Mouse (Mus musculus) limb, embryonic 14.5 days (tissue): ENCODE data around the gene Qrich2. TPM values are rescaled to one million over a fixed set of nuclear protein-coding genes. Genes with fewer than 3 reads are reported as not detected.
"Not testable (repeated sequence)": the region's sequence is repeated elsewhere in the genome, so short reads cannot be mapped to it uniquely, and the experiment has no call there.

Experiments used
- ATAC-seq: fragments of 200-750 bp; cut with Nextera tagmentation; 2 replicates; pipeline ENCODE4 v1.8.0; 2017; ENCODE audit warnings: low read depth, moderate number of reproducible peaks, moderate TSS enrichment; ENCODE audit not compliant: low FRiP score
- DNase-seq: peaks from one replicate; pipeline ENCODE4 v3.0.0-alpha.2; 2015; ENCODE audit warnings: low spot score
- H3K27ac ChIP-seq: fragments of 300-500 bp; sonication (generic); replicated peaks from 2 replicates; pipeline ENCODE4 v1.5.1; 2014; ENCODE audit warnings: low read depth, mild to moderate bottlenecking, low read length, moderate library complexity, mixed read lengths
- H3K27me3 ChIP-seq: fragments of 300-500 bp; sonication (generic); 2 replicates; pipeline ENCODE4 v1.6.1; 2014; ENCODE audit warnings: low read length, mixed read lengths; ENCODE audit not compliant: control insufficient read depth, insufficient read depth
- H3K36me3 ChIP-seq: fragments of 300-500 bp; sonication (generic); 2 replicates; pipeline ENCODE4 v1.6.1; 2014; ENCODE audit warnings: mild to moderate bottlenecking, low read length, moderate library complexity, mixed read lengths; ENCODE audit not compliant: control insufficient read depth, insufficient read depth
- H3K4me1 ChIP-seq: fragments of 300-500 bp; sonication (generic); 2 replicates; pipeline ENCODE4 v1.6.1; 2014; ENCODE audit warnings: antibody characterized with exemption, low read length, mixed read lengths; ENCODE audit not compliant: control insufficient read depth, insufficient read depth
- H3K4me2 ChIP-seq: fragments of 300-500 bp; sonication (generic); replicated peaks from 2 replicates; pipeline ENCODE4 v1.6.1; 2014; ENCODE audit warnings: low read depth, mild to moderate bottlenecking, low read length, moderate library complexity; ENCODE audit not compliant: severe bottlenecking
- H3K4me3 ChIP-seq: fragments of 300-500 bp; sonication (generic); replicated peaks from 2 replicates; pipeline ENCODE4 v1.5.1; 2014; ENCODE audit warnings: low read length
- H3K9ac ChIP-seq: fragments of 300-500 bp; sonication (generic); 2 replicates; pipeline ENCODE4 v1.6.1; 2014; ENCODE audit warnings: mild to moderate bottlenecking, low read depth, low read length, moderate library complexity; ENCODE audit not compliant: severe bottlenecking
- H3K9me3 ChIP-seq: fragments of 300-500 bp; sonication (generic); 2 replicates; pipeline ENCODE4 v1.6.1; 2016; ENCODE audit warnings: low read length; ENCODE audit not compliant: control insufficient read depth
- POLR2A ChIP-seq: fragments of 200-500 bp; IDR thresholded peaks from 2 replicates; pipeline ENCODE4 v1.8.0; 2012; ENCODE audit warnings: inconsistent platforms, mild to moderate bottlenecking, moderate library complexity, borderline replicate concordance; ENCODE audit not compliant: insufficient read depth, insufficient read length; ENCODE audit errors: extremely low read depth
- WGBS: fragments of 180-500 bp; shearing (Covaris S2); extraction: QIAGEN DNeasy Blood & Tissue Kit; methylation state at CpG from one replicate; pipeline ENCODE4 v1.1.7; 2014; 5-methylcytosine and 5-hydroxymethylcytosine counted together
- polyA plus RNA-seq, 2 experiments: library from polyadenylated mRNA; depleted of rRNA in 1 of 2; stranded (reverse) in 1 of 2; unstranded in 1 of 2; fragments of >200 nt; fragmentation: Nextera tagmentation in 1 of 2; extraction: Ambion mirVana in 1 of 2; gene quantifications; 2 replicates each; pipeline versions ENCODE4 v1.2.1 to v1.2.3; 2012 to 2014

The Qrich2 gene
- polyA plus RNA-seq, 2 experiments: 0.17 to 0.33 TPM

GRCm38 (mm10) chr11:116493795-116494252, 27.8 kb upstream of the Qrich2 start, which contains the start of gene Prpsap1:
Gene Prpsap1, minus strand, starts transcription at chr11:116494202.
- DNase-seq: peak; percentile 64
- Histone ChIP-seq H3K9me3 (no peaks in the 10 kb centered on the region), H3K27me3 (no peaks in the 10 kb centered on the region), H3K9ac (no peak within 1 kb of the TSS), H3K36me3 (no peaks in the 10 kb centered on the region), H3K27ac (no peak within 1 kb of the TSS), H3K4me2 (no peak within 1 kb of the TSS), H3K4me1 (peaks cover 7% of the 10 kb centered on the region), H3K4me3 (no peak within 1 kb of the TSS)
- TF ChIP-seq POLR2A: no peak
- no peak for ATAC-seq
- 27% methylated on average over 4 of the region's 4 CpGs for WGBS

GRCm38 (mm10) chr11:116493191-116493590, 27.1 kb upstream of the Qrich2 start:
- DNase-seq (no peak), ATAC-seq (no peak)
- H3K4me3 ChIP-seq: no peak overlapping the region
- H3K27me3 ChIP-seq: no peaks in the 10 kb centered on the region
- no peak overlapping the region for H3K27ac ChIP-seq
- H3K4me2 ChIP-seq: no peak overlapping the region
- H3K36me3 ChIP-seq: no peaks in the 10 kb centered on the region
- WGBS: 80% methylated on average over 5 of the region's 5 CpGs
- H3K9ac ChIP-seq: no peak overlapping the region
- H3K4me1 ChIP-seq: peaks cover 10% of the 10 kb centered on the region
- no peak for TF ChIP-seq POLR2A
- no peaks in the 10 kb centered on the region for H3K9me3 ChIP-seq

GRCm38 (mm10) chr11:116492507-116492906, 26.5 kb upstream of the Qrich2 start:
- no CpG with 5 or more reads among the region's 1 CpGs for WGBS
- H3K9me3 ChIP-seq, H3K4me3 ChIP-seq, H3K36me3 ChIP-seq, H3K4me2 ChIP-seq, H3K27me3 ChIP-seq, H3K9ac ChIP-seq, DNase-seq, H3K27ac ChIP-seq, ATAC-seq, H3K4me1 ChIP-seq: not testable (repeated sequence)

- Histone ChIP-seq H3K4me2 (no peak overlapping the region), H3K36me3 (peaks cover 12% of the 10 kb centered on the region), H3K9ac (no peak overlapping the region), H3K4me3 (no peak overlapping the region), H3K27me3 (no peaks in the 10 kb centered on the region), H3K9me3 (no peaks in the 10 kb centered on the region), H3K4me1 (peaks cover 10% of the 10 kb centered on the region), H3K27ac (no peak overlapping the region)
- WGBS: 70% methylated on average over 6 of the region's 6 CpGs
- ATAC-seq: no peak
- TF ChIP-seq POLR2A: no peak
- no peak for DNase-seq
Measured at GRCm38 (mm10) chr11:116491338-116491737, 25.3 kb upstream of the Qrich2 start.

GRCm38 (mm10) chr11:116490232-116491107, 24.4 kb upstream of the Qrich2 start:
- TF ChIP-seq POLR2A: peak; percentile 95
- no peaks in the 10 kb centered on the region for H3K9me3 ChIP-seq
- peak overlapping the region; percentile 88 for H3K9ac ChIP-seq
- H3K36me3 ChIP-seq: peaks cover 21% of the 10 kb centered on the region
- H3K27ac ChIP-seq: peak overlapping the region; percentile 81
- under 1% methylated on average over 61 of the region's 62 CpGs for WGBS
- H3K27me3 ChIP-seq: no peaks in the 10 kb centered on the region
- peak overlapping the region; percentile 93 for H3K4me3 ChIP-seq
- H3K4me2 ChIP-seq: peak overlapping the region; percentile 79
- DNase-seq (peak; percentile 92), ATAC-seq (peak; percentile 93)
- peaks cover 10% of the 10 kb centered on the region for H3K4me1 ChIP-seq
